Mouse (Mus musculus): ENCODE results near the gene Adamts13. TPM values are rescaled to one million over a fixed set of nuclear protein-coding genes. Genes with fewer than 3 reads are reported as not detected.

Adamts13 gene
- polyA plus RNA-seq, 1 experiment = 0.94 TPM

- H3K36me3 ChIP-seq (ENCODE audit: control insufficient read depth, insufficient read depth, low read length) = no peaks in the 10 kb centered on the region
- TF ChIP-seq CTCF (conservative IDR thresholded peaks at IDR 0.05; ENCODE audit: insufficient read depth, insufficient read length, low read depth, low read length) (no peak), POLR2A (IDR thresholded peaks at IDR 0.05; ENCODE audit: low read depth, low read length) (no peak)
- H3K4me3 ChIP-seq (ENCODE audit: insufficient read depth, low read depth, low read length) = no peak overlapping the region
- 52% methylated on average over 6 of the region's 6 CpGs for WGBS
- H3K27ac ChIP-seq (ENCODE audit: insufficient read depth, low read depth, low read length) = no peak overlapping the region
- H3K27me3 ChIP-seq (replicated peaks; ENCODE audit: control insufficient read depth, insufficient read depth, low read length) = no peaks in the 10 kb centered on the region
- DNase-seq = no peak
- no peaks in the 10 kb centered on the region for H3K4me1 ChIP-seq (ENCODE audit: control insufficient read depth, insufficient read depth, low read length)
These were observed 49.4 kb downstream of the Adamts13 start for GRCm38 (mm10) chr2:27022612-27023011.

- no peak for TF ChIP-seq CTCF (conservative IDR thresholded peaks at IDR 0.05; ENCODE audit: insufficient read depth, insufficient read length, low read depth, low read length)
- no peak for TF ChIP-seq POLR2A (IDR thresholded peaks at IDR 0.05; ENCODE audit: low read depth, low read length)
- Histone ChIP-seq H3K36me3 (ENCODE audit: control insufficient read depth, insufficient read depth, low read length) (no peaks in the 10 kb centered on the region), H3K27me3 (replicated peaks; ENCODE audit: control insufficient read depth, insufficient read depth, low read length) (no peaks in the 10 kb centered on the region), H3K27ac (ENCODE audit: insufficient read depth, low read depth, low read length) (no peak overlapping the region), H3K4me1 (ENCODE audit: control insufficient read depth, insufficient read depth, low read length) (peaks cover 2% of the 10 kb centered on the region; the same call in 1 of the 2 replicates), H3K4me3 (ENCODE audit: insufficient read depth, low read depth, low read length) (no peak overlapping the region)
- DNase-seq = no peak
- 74% methylated on average over 14 of the region's 14 CpGs for WGBS
These were observed 50.9 kb downstream of the Adamts13 start for GRCm38 (mm10) chr2:27024136-27024535.

- WGBS = 84% methylated on average over 3 of the region's 3 CpGs
- Histone ChIP-seq H3K36me3 (ENCODE audit: control insufficient read depth, insufficient read depth, low read length) (no peaks in the 10 kb centered on the region), H3K4me1 (ENCODE audit: control insufficient read depth, insufficient read depth, low read length) (peaks cover 2% of the 10 kb centered on the region; the same call in 1 of the 2 replicates), H3K27me3 (replicated peaks; ENCODE audit: control insufficient read depth, insufficient read depth, low read length) (no peaks in the 10 kb centered on the region), H3K4me3 (ENCODE audit: insufficient read depth, low read depth, low read length) (no peak overlapping the region), H3K27ac (ENCODE audit: insufficient read depth, low read depth, low read length) (no peak overlapping the region)
- TF ChIP-seq POLR2A (IDR thresholded peaks at IDR 0.05; ENCODE audit: low read depth, low read length) (no peak), CTCF (conservative IDR thresholded peaks at IDR 0.05; ENCODE audit: insufficient read depth, insufficient read length, low read depth, low read length) (no peak)
- no peak for DNase-seq
These were observed 52.3 kb downstream of the Adamts13 start for GRCm38 (mm10) chr2:27025545-27025944.

GRCm38 (mm10) chr2:27026332-27026731 is 53.1 kb downstream of the Adamts13 start:
- TF ChIP-seq CTCF (conservative IDR thresholded peaks at IDR 0.05; ENCODE audit: insufficient read depth, insufficient read length, low read depth, low read length) (no peak), POLR2A (IDR thresholded peaks at IDR 0.05; ENCODE audit: low read depth, low read length) (no peak)
- DNase-seq = no peak
- no peaks in the 10 kb centered on the region for H3K27me3 ChIP-seq (replicated peaks; ENCODE audit: control insufficient read depth, insufficient read depth, low read length)
- H3K27ac ChIP-seq (ENCODE audit: insufficient read depth, low read depth, low read length) = no peak overlapping the region
- no peaks in the 10 kb centered on the region for H3K36me3 ChIP-seq (ENCODE audit: control insufficient read depth, insufficient read depth, low read length)
- 93% methylated on average over 3 of the region's 3 CpGs for whole genome bisulfite sequencing
- no peak overlapping the region for H3K4me3 ChIP-seq (ENCODE audit: insufficient read depth, low read depth, low read length)
- H3K4me1 ChIP-seq (ENCODE audit: control insufficient read depth, insufficient read depth, low read length) = peaks cover 2% of the 10 kb centered on the region; the same call in 1 of the 2 replicates

GRCm38 (mm10) chr2:27026857-27027617 is 53.8 kb downstream of the Adamts13 start:
- DNase-seq = no peak
- H3K4me1 ChIP-seq (ENCODE audit: control insufficient read depth, insufficient read depth, low read length) = peaks cover 2% of the 10 kb centered on the region; the same call in 1 of the 2 replicates
- WGBS = 79% methylated on average over 10 of the region's 10 CpGs
- H3K27ac ChIP-seq (ENCODE audit: insufficient read depth, low read depth, low read length) = no peak overlapping the region
- TF ChIP-seq POLR2A (IDR thresholded peaks at IDR 0.05; ENCODE audit: low read depth, low read length) = no peak
- no peak for TF ChIP-seq CTCF (conservative IDR thresholded peaks at IDR 0.05; ENCODE audit: insufficient read depth, insufficient read length, low read depth, low read length)
- no peak overlapping the region for H3K4me3 ChIP-seq (ENCODE audit: insufficient read depth, low read depth, low read length)
- H3K36me3 ChIP-seq (ENCODE audit: control insufficient read depth, insufficient read depth, low read length) = no peaks in the 10 kb centered on the region
- H3K27me3 ChIP-seq (replicated peaks; ENCODE audit: control insufficient read depth, insufficient read depth, low read length) = no peaks in the 10 kb centered on the region

- Histone ChIP-seq H3K4me3 (ENCODE audit: insufficient read depth, low read depth, low read length) (no peak within 1 kb of the TSS; the same call in 1 of the 2 replicates), H3K4me1 (ENCODE audit: control insufficient read depth, insufficient read depth, low read length) (peaks cover 2% of the 10 kb centered on the region; the same call in 1 of the 2 replicates), H3K27ac (ENCODE audit: insufficient read depth, low read depth, low read length) (peak within 1 kb of the TSS; percentile 40), H3K36me3 (ENCODE audit: control insufficient read depth, insufficient read depth, low read length) (no peaks in the 10 kb centered on the region), H3K27me3 (replicated peaks; ENCODE audit: control insufficient read depth, insufficient read depth, low read length) (no peaks in the 10 kb centered on the region)
- peak; percentile 91 for DNase-seq
- 4% methylated on average over 38 of the region's 38 CpGs for WGBS
- TF ChIP-seq POLR2A (IDR thresholded peaks at IDR 0.05; ENCODE audit: low read depth, low read length) = no peak
- TF ChIP-seq CTCF (conservative IDR thresholded peaks at IDR 0.05; ENCODE audit: insufficient read depth, insufficient read length, low read depth, low read length) = no peak
These were observed 54.6 kb downstream of the Adamts13 start, which contains the start of gene Slc2a6 for GRCm38 (mm10) chr2:27027618-27028436. Gene Slc2a6, minus strand, starts transcription at chr2:27027998.
